In the genomic region with DNA sequence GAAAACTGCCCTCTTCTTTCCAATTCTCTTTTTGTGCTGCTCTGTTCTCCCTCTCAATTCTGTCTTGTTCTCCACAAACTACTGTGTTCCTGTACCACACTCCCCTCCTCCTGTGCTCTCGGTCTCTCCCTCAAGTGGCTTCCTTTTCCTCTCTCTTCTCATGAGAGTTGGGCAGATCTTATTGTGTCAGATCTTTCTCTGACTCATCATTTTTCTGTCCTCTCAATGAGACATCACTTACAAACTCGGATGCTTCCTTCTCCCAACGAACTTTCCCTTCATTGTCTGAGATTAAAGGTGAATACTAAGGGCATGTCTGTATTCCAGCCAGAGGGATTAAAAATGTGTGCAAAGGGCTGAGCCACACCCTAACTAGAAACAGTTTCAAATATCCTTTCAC, we compare ENCODE assay signal across 26 mouse cellular contexts. TPM values are rescaled to one million over a fixed set of nuclear protein-coding genes. Genes with fewer than 3 reads are reported as not detected.
DNase-seq lines count a peak whose midpoint lies in the region; ATAC-seq and TF ChIP-seq lines count a peak whose summit lies in the region.
"Had no signal": no experiment of that assay in that cellular context is flagged by ENCODE, and none has a peak within 500 bp of the region (broad histone marks: within the 10 kb centered on the region; RNA-seq: fewer than 3 reads in every experiment).

No protein-coding gene starts in this region.

- peak; percentile 90 for DNase-seq in 416B (ENCODE audit: low read depth)
- DNase-seq in G1E (ENCODE audit: low spot score) = peak; percentile 31
- DNase-seq in right cerebral cortex, adult 18-20 months = no peak
- DNase-seq in forebrain, embryonic 14.5 days (ENCODE audit: low spot score) = no peak
- no peak for DNase-seq in adrenal gland, adult (ENCODE audit: inconsistent age in 2 of 2, low spot score in 1 of 2)
- DNase-seq: adrenal gland, adult 2 months; B cell, adult 2 months; cerebellum, adult 11-12 months; cerebellum, adult 9-11 months; gastrocnemius, postnatal 10 days; heart, adult 11 months; heart, postnatal 4 days; kidney, adult 8-10 months; kidney, postnatal 4 days; layer of hippocampus, adult 9-11 months; spleen, adult 18-20 months; thymus, postnatal 36 days had no signal

- no peaks in the 10 kb centered on the region for H3K27me3 ChIP-seq in G1E (ENCODE audit: insufficient read depth, low read length)
- H3K27me3 ChIP-seq in forebrain, embryonic 14.5 days (replicated peaks; ENCODE audit: control insufficient read depth, insufficient read depth, low read length) = no peaks in the 10 kb centered on the region
- H3K27me3 ChIP-seq: hindbrain, embryonic 13.5 days; lung, embryonic 15.5 days had no signal

- peaks cover 6% of the 10 kb centered on the region for H3K9me3 ChIP-seq in G1E (replicated peaks)
- H3K9me3 ChIP-seq in forebrain, embryonic 14.5 days (replicated peaks; ENCODE audit: control insufficient read depth, low read length) = no peaks in the 10 kb centered on the region; the same call in 1 of the 2 replicates
- H3K9me3 ChIP-seq: heart, embryonic 10.5 days; hindbrain, embryonic 13.5 days; lung, embryonic 15.5 days had no signal

- H3K9ac ChIP-seq in forebrain, embryonic 14.5 days (ENCODE audit: low read length) = no peak overlapping the region
- H3K9ac ChIP-seq: hindbrain, embryonic 13.5 days; lung, embryonic 15.5 days had no signal

- WGBS in macrophage (ENCODE audit: missing documents) = 3% methylated on average over 3 of the region's 3 CpGs
- 85% methylated on average over 3 of the region's 3 CpGs for WGBS in forebrain, embryonic 14.5 days

- peaks cover 9% of the 10 kb centered on the region for H3K79me2 ChIP-seq in macrophage (ENCODE audit: inconsistent target)

- peaks cover 47% of the 10 kb centered on the region for H3K4me1 ChIP-seq in G1E (ENCODE audit: insufficient read depth, low read depth, low read length)
- H3K4me1 ChIP-seq in forebrain, embryonic 14.5 days (ENCODE audit: control insufficient read depth, insufficient read depth, low read length) = no peaks in the 10 kb centered on the region

- H3K36me3 ChIP-seq in G1E (replicated peaks) (no peaks in the 10 kb centered on the region), macrophage (ENCODE audit: inconsistent target) (no peaks in the 10 kb centered on the region)
- no peaks in the 10 kb centered on the region for H3K36me3 ChIP-seq in forebrain, embryonic 14.5 days (ENCODE audit: control insufficient read depth, insufficient read depth, low read length)
- H3K36me3 ChIP-seq: heart, embryonic 10.5 days; hindbrain, embryonic 13.5 days; lung, embryonic 15.5 days had no signal

- peak overlapping the region; percentile 44 for H3K27ac ChIP-seq in macrophage
- H3K27ac ChIP-seq in forebrain, embryonic 14.5 days (ENCODE audit: low read depth, low read length) = no peak overlapping the region
- H3K27ac ChIP-seq: heart, embryonic 10.5 days; hindbrain, embryonic 13.5 days; kidney, postnatal 0 days; lung, embryonic 15.5 days had no signal

- TF ChIP-seq CTCF in G1E (IDR thresholded peaks at IDR 0.05; ENCODE audit: low read depth, low read length) = no peak

- peak; percentile 22 for ATAC-seq in G1E (ENCODE audit: extremely low read depth, insufficient number of reproducible peaks, low FRiP score, poor library complexity, severe bottlenecking)
- ATAC-seq in granulocyte monocyte progenitor cell, adult 5-6 weeks (replicated peaks; ENCODE audit: poor library complexity, severe bottlenecking) = peak; percentile 21; the same call in 1 of the 2 replicates
- ATAC-seq in forebrain, embryonic 14.5 days = no peak
- ATAC-seq: intestine, embryonic 16.5 days; midbrain, embryonic 16.5 days had no signal

- H3K4me3 ChIP-seq in G1E (ENCODE audit: low read depth, low read length) = no peak overlapping the region; the same call in 1 of the 2 replicates
- H3K4me3 ChIP-seq in macrophage (ENCODE audit: inconsistent target) = no peak overlapping the region
- H3K4me3 ChIP-seq in forebrain, embryonic 14.5 days (ENCODE audit: low read depth, low read length) = no peak overlapping the region
- H3K4me3 ChIP-seq: erythroblast, embryonic 14.5 days; heart, embryonic 10.5 days; hindbrain, embryonic 13.5 days; lung, embryonic 15.5 days had no signal

- no peak overlapping the region for H3K4me2 ChIP-seq in forebrain, embryonic 14.5 days (ENCODE audit: low read length)
- H3K4me2 ChIP-seq: hindbrain, embryonic 13.5 days; lung, embryonic 15.5 days had no signal

RNA-seq across cellular contexts. Expression of a gene that starts 3.7 kb away (rescaled TPM):
- 167 and 186 TPM in 2 replicates for total RNA-seq in G1E (2014; fragmentation: Nextera tagmentation)
- 36.8 and 40.2 TPM in 2 replicates for total RNA-seq in G1E (2017)
- polyA plus RNA-seq in G1E (2012) = 31.7 and 34.2 TPM in 2 replicates
- 29.9 and 54.5 TPM in 2 replicates for total RNA-seq in granulocyte monocyte progenitor cell, adult 5-6 weeks (2014; fragmentation: Nextera tagmentation)
- 14.7 and 20.3 TPM in 2 replicates for total RNA-seq in granulocyte monocyte progenitor cell, adult 5-6 weeks (2017)
- 10 to 100 TPM in 25 of 26 experiments, 1 to 10 TPM in 1; 8.3 to 43.6 (median 30.5) TPM for total RNA-seq in macrophage (2018; cell fraction: chromatin; rRNA removed)
- total RNA-seq in macrophage (2018; cell fraction: cytosol; rRNA removed) = 10 to 100 TPM; 22.0 to 34.2 (median 25.7) TPM
- 10 to 100 TPM; 11.3 to 46.7 (median 22.5) TPM for total RNA-seq in macrophage (2018; cell fraction: nucleus; rRNA removed)
- polyA plus RNA-seq in macrophage (2018) = 18.2 to 22.6 TPM (median 22.4 TPM) in 3 replicates
- polyA plus RNA-seq in forebrain, embryonic 14.5 days (2014; fragmentation: Nextera tagmentation; extraction: Ambion mirVana) = 31.6 and 33.3 TPM in 2 replicates

Comparison
In these comparisons a context has a peak if more than half of its experiments do, and no peak if none do; other contexts are left out.
1. DNase-seq: peak in 416B (single experiment) and G1E (single experiment); none in right cerebral cortex, adult 18-20 months (single experiment), forebrain, embryonic 14.5 days (single experiment) and adrenal gland, adult (0 of 2).